Mouse (Mus musculus): ENCODE measurements around the gene Lrrc1.

GRCm38 (mm10) chr9:77544354-77545067 is at the start of gene Lrrc1:
- TF ChIP-seq CTCF (conservative IDR thresholded peaks at IDR 0.05; ENCODE audit: insufficient read depth, insufficient read length, low read depth, low read length) = no peak
- peak; percentile 58 for TF ChIP-seq POLR2A (IDR thresholded peaks at IDR 0.05; ENCODE audit: low read depth, low read length)

Data from kidney, adult 2 months (tissue).